In the genomic region with DNA sequence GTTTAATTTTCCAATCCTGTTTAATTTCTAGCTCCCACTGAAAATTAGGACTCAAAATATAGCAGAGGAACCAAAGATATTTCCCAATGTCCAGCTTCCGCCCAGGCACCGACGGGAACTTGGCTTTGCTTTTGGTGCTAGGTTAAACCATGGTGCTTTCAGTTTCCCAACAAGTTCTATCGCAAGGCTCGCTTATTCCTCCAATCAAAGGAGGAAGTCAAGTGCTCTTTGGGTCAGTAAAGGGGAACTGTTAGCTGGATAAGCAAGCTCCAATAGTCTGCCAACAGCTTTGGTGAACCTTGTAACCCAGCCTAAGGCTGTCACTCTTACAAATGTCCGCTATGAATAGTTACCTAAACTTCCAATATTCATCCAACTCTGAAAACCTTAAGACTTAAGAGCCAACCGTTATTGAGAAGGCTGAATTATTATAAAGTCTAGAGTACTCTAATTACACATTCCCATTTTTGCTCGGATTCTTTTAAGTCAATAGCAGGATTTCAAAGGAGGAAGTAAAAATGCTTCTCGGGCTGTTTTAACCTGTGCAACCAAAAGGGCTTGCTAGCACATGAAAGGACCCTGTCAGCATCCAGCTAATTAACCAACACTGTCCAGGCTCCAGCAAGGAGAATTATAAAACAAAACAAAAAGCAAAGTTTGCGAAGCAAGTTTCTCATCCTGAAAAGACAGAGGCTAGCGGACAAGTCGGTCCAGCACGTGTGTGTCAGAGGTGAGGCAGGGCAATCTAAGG, we compare ENCODE assay signal across 8 mouse cellular contexts. TPM values are rescaled to one million over a fixed set of nuclear protein-coding genes. Genes with fewer than 3 reads are reported as not detected.
DNase-seq lines count a peak whose midpoint lies in the region; ATAC-seq and TF ChIP-seq lines count a peak whose summit lies in the region.

No protein-coding gene starts in this region.

- WGBS in embryonic facial prominence, embryonic 15.5 days: 34% methylated on average over 13 of the region's 13 CpGs
- WGBS in hindbrain, embryonic 10.5 days: 41% methylated on average over 13 of the region's 13 CpGs
- WGBS in lung, adult 2 months: 2% methylated on average over 13 of the region's 13 CpGs
- 22% methylated on average over 13 of the region's 13 CpGs for WGBS in olfactory bulb, adult 2 months

- TF ChIP-seq CTCF in left cerebral cortex, adult 2 months (IDR thresholded peaks at IDR 0.05): no peak
- no peak for TF ChIP-seq CTCF in lung, adult 2 months (IDR thresholded peaks at IDR 0.05; ENCODE audit: insufficient read depth, low read length)
- no peak for TF ChIP-seq CTCF in olfactory bulb, adult 2 months (IDR thresholded peaks at IDR 0.05; ENCODE audit: insufficient read depth, low read depth, low read length)

- H3K27me3 ChIP-seq in embryonic facial prominence, embryonic 15.5 days: no peaks in the 10 kb centered on the region
- no peaks in the 10 kb centered on the region for H3K27me3 ChIP-seq in hindbrain, embryonic 10.5 days (ENCODE audit: insufficient read depth, poor library complexity, severe bottlenecking)

- peaks cover 22% of the 10 kb centered on the region for H3K4me1 ChIP-seq in embryonic facial prominence, embryonic 15.5 days
- peaks cover 26% of the 10 kb centered on the region for H3K4me1 ChIP-seq in hindbrain, embryonic 10.5 days (replicated peaks)
- H3K4me1 ChIP-seq in lung, adult 2 months (ENCODE audit: control insufficient read depth, insufficient read depth, low read length): peaks cover 12% of the 10 kb centered on the region
- peaks cover 16% of the 10 kb centered on the region for H3K4me1 ChIP-seq in olfactory bulb, adult 2 months (ENCODE audit: control insufficient read depth, insufficient read depth, low read length)

- H3K4me2 ChIP-seq in embryonic facial prominence, embryonic 15.5 days (replicated peaks): peak overlapping the region; percentile 79

- peaks cover 16% of the 10 kb centered on the region for H3K36me3 ChIP-seq in embryonic facial prominence, embryonic 15.5 days
- H3K36me3 ChIP-seq in hindbrain, embryonic 10.5 days: peaks cover 32% of the 10 kb centered on the region

- DNase-seq in left cerebral cortex, adult 2 months (ENCODE audit: extremely low spot score in 1 of 2, low spot score in 2 of 2): no peak
- no peak for DNase-seq in left cerebral cortex, postnatal 4 days
- no peak for DNase-seq in hindbrain, embryonic 10.5 days (ENCODE audit: low spot score)
- DNase-seq in lung, adult 2 months: no peak
- DNase-seq in cerebellum, adult 9-11 months: no peak

- no peak for ATAC-seq in embryonic facial prominence, embryonic 15.5 days (ENCODE audit: insufficient number of reproducible peaks, low FRiP score, low TSS enrichment, low read depth)
- no peak for ATAC-seq in activated CD4-positive, CD25-positive, alpha-beta regulatory T cell, adult 4 months

- H3K9me3 ChIP-seq in embryonic facial prominence, embryonic 15.5 days (replicated peaks): no peaks in the 10 kb centered on the region
- H3K9me3 ChIP-seq in hindbrain, embryonic 10.5 days: no peaks in the 10 kb centered on the region

- peak overlapping the region; percentile 85 for H3K9ac ChIP-seq in embryonic facial prominence, embryonic 15.5 days

- TF ChIP-seq POLR2A in lung, adult 2 months (IDR thresholded peaks at IDR 0.05; ENCODE audit: borderline replicate concordance, extremely low read depth, low read depth, low read length): no peak
- no peak for TF ChIP-seq POLR2A in olfactory bulb, adult 2 months (IDR thresholded peaks at IDR 0.05; ENCODE audit: insufficient read depth, low read depth, low read length)

- intact Hi-C loops in left cerebral cortex, adult 2 months (cut with DNase I): no loop called here
- intact Hi-C loops in left cerebral cortex, postnatal 4 days (cut with DNase I): no loop called here

- peak overlapping the region; percentile 93 for H3K27ac ChIP-seq in left cerebral cortex, adult 2 months
- peak overlapping the region; percentile 93 for H3K27ac ChIP-seq in embryonic facial prominence, embryonic 15.5 days (replicated peaks)
- H3K27ac ChIP-seq in hindbrain, embryonic 10.5 days: peak overlapping the region; percentile 92
- H3K27ac ChIP-seq in olfactory bulb, adult 2 months (ENCODE audit: insufficient read depth, low read depth, low read length): peak overlapping the region; percentile 66; the same call in 1 of the 2 replicates

- H3K4me3 ChIP-seq in left cerebral cortex, adult 2 months: peak overlapping the region; percentile 98
- peak overlapping the region; percentile 90 for H3K4me3 ChIP-seq in embryonic facial prominence, embryonic 15.5 days (replicated peaks)
- H3K4me3 ChIP-seq in hindbrain, embryonic 10.5 days: peak overlapping the region; percentile 87
- H3K4me3 ChIP-seq in lung, adult 2 months (replicated peaks; ENCODE audit: extremely low read depth, low read depth, low read length): peak overlapping the region; percentile 89
- peak overlapping the region; percentile 66 for H3K4me3 ChIP-seq in olfactory bulb, adult 2 months (ENCODE audit: insufficient read depth, low read depth, low read length)

RNA-seq across cellular contexts. Expression of gene Rnpep, which starts 1.2 kb away (rescaled TPM):
- total RNA-seq in left cerebral cortex, adult 2 months (2021): 10 to 100 TPM; 57.1 to 58.0 TPM
- total RNA-seq in left cerebral cortex, postnatal 4 days (2021): 10 to 100 TPM; 57.4 to 60.6 TPM
- 94.1 and 105 TPM in 2 replicates for polyA plus RNA-seq in embryonic facial prominence, embryonic 15.5 days (2015; fragmentation: Nextera tagmentation; extraction: Ambion mirVana)
- 94.6 and 108 TPM in 2 replicates for polyA plus RNA-seq in hindbrain, embryonic 10.5 days (2016; fragmentation: Nextera tagmentation; extraction: Ambion mirVana)
- polyA plus RNA-seq in lung, adult 2 months (2012; rRNA removed): 34.5 and 38.1 TPM in 2 replicates
- not detected in 2 replicates for polyA plus RNA-seq in olfactory bulb, adult 2 months (2012; ENCODE audit: insufficient read depth, insufficient read length, low replicate concordance, missing spikeins)
- polyA plus RNA-seq in activated CD4-positive, CD25-positive, alpha-beta regulatory T cell, adult 4 months (2017; shearing (Covaris generic)): 10 to 100 TPM; 45.4 to 51.9 TPM

RNA-seq across cellular contexts. Expression of gene Elf3, which starts 24.3 kb away (rescaled TPM):
- not detected for total RNA-seq in left cerebral cortex, adult 2 months (2021)
- total RNA-seq in left cerebral cortex, postnatal 4 days (2021): under 1 TPM in 1 of 2 experiments, not detected in 1; 0.24 TPM
- 26.8 and 30.2 TPM in 2 replicates for polyA plus RNA-seq in embryonic facial prominence, embryonic 15.5 days (2015; fragmentation: Nextera tagmentation; extraction: Ambion mirVana)
- polyA plus RNA-seq in hindbrain, embryonic 10.5 days (2016; fragmentation: Nextera tagmentation; extraction: Ambion mirVana): 1.9 and 2.5 TPM in 2 replicates
- 19.2 and 19.5 TPM in 2 replicates for polyA plus RNA-seq in lung, adult 2 months (2012; rRNA removed)
- not detected in 2 replicates for polyA plus RNA-seq in olfactory bulb, adult 2 months (2012; ENCODE audit: insufficient read depth, insufficient read length, low replicate concordance, missing spikeins)
- polyA plus RNA-seq in activated CD4-positive, CD25-positive, alpha-beta regulatory T cell, adult 4 months (2017; shearing (Covaris generic)): not detected

RNA-seq across cellular contexts. Expression of gene Timm17a, which starts 30.9 kb away (rescaled TPM):
- 100 to 1,000 TPM; 158 to 181 TPM for total RNA-seq in left cerebral cortex, adult 2 months (2021)
- 100 to 1,000 TPM; 109 to 112 TPM for total RNA-seq in left cerebral cortex, postnatal 4 days (2021)
- polyA plus RNA-seq in embryonic facial prominence, embryonic 15.5 days (2015; fragmentation: Nextera tagmentation; extraction: Ambion mirVana): 188 and 196 TPM in 2 replicates
- polyA plus RNA-seq in hindbrain, embryonic 10.5 days (2016; fragmentation: Nextera tagmentation; extraction: Ambion mirVana): 193 and 199 TPM in 2 replicates
- 29.6 and 51.9 TPM in 2 replicates for polyA plus RNA-seq in lung, adult 2 months (2012; rRNA removed)
- not detected in 2 replicates for polyA plus RNA-seq in olfactory bulb, adult 2 months (2012; ENCODE audit: insufficient read depth, insufficient read length, low replicate concordance, missing spikeins)
- 100 to 1,000 TPM; 181 to 212 TPM for polyA plus RNA-seq in activated CD4-positive, CD25-positive, alpha-beta regulatory T cell, adult 4 months (2017; shearing (Covaris generic))

RNA-seq across cellular contexts. Expression of gene Lmod1, which starts 41.9 kb away (rescaled TPM):
- 1 to 10 TPM; 1.0 to 1.1 TPM for total RNA-seq in left cerebral cortex, adult 2 months (2021)
- total RNA-seq in left cerebral cortex, postnatal 4 days (2021): under 1 TPM; 0.30 to 0.46 TPM
- 1.0 TPM in 2 replicates for polyA plus RNA-seq in embryonic facial prominence, embryonic 15.5 days (2015; fragmentation: Nextera tagmentation; extraction: Ambion mirVana)
- 0.50 and 0.66 TPM in 2 replicates for polyA plus RNA-seq in hindbrain, embryonic 10.5 days (2016; fragmentation: Nextera tagmentation; extraction: Ambion mirVana)
- 9.3 and 12.9 TPM in 2 replicates for polyA plus RNA-seq in lung, adult 2 months (2012; rRNA removed)
- polyA plus RNA-seq in olfactory bulb, adult 2 months (2012; ENCODE audit: insufficient read depth, insufficient read length, low replicate concordance, missing spikeins): not detected in 2 replicates
- not detected for polyA plus RNA-seq in activated CD4-positive, CD25-positive, alpha-beta regulatory T cell, adult 4 months (2017; shearing (Covaris generic))
